In genomic region chr15:102413687-102414086, GRCm38 (mm10) we compare ENCODE assay signal across 30 mouse cellular contexts. TPM values are rescaled to one million over a fixed set of nuclear protein-coding genes. Genes with fewer than 3 reads are reported as not detected.
"Had no signal": no experiment of that assay in that cellular context is flagged by ENCODE, and none has a peak within 500 bp of the region (broad histone marks: within the 10 kb centered on the region; RNA-seq: fewer than 3 reads in every experiment).

No protein-coding gene starts in this region.

- H3K27me3 ChIP-seq: heart, embryonic 12.5 days; hindbrain, embryonic 13.5 days; hindbrain, embryonic 15.5 days; kidney, embryonic 15.5 days; limb, embryonic 12.5 days; liver, embryonic 13.5 days; liver, embryonic 15.5 days had no signal

- H3K4me3 ChIP-seq: heart, embryonic 10.5 days; heart, embryonic 12.5 days; hindbrain, embryonic 13.5 days; hindbrain, embryonic 15.5 days; kidney, embryonic 15.5 days; left cerebral cortex, adult 2 months; limb, embryonic 10.5 days; limb, embryonic 12.5 days; liver, embryonic 13.5 days; liver, embryonic 15.5 days had no signal

- H3K9ac ChIP-seq: heart, embryonic 12.5 days; hindbrain, embryonic 13.5 days; hindbrain, embryonic 15.5 days; kidney, embryonic 15.5 days; limb, embryonic 12.5 days; liver, embryonic 13.5 days; liver, embryonic 15.5 days had no signal

- DNase-seq: gastrocnemius, postnatal 14 days; gastrocnemius, postnatal 36 days; heart, adult 18-20 months; heart, postnatal 14 days; heart, postnatal 36 days; kidney, adult 11 months; kidney, adult 2 months; kidney, adult 9 months; kidney, postnatal 14 days; kidney, postnatal 36 days; layer of hippocampus, adult 9-11 months; layer of hippocampus, postnatal 36 days; liver; liver, embryonic 13.5 days had no signal

- H3K4me2 ChIP-seq: heart, embryonic 12.5 days; hindbrain, embryonic 13.5 days; hindbrain, embryonic 15.5 days; kidney, embryonic 15.5 days; limb, embryonic 12.5 days; liver, embryonic 11.5 days; liver, embryonic 13.5 days; liver, embryonic 15.5 days had no signal

- H3K9me3 ChIP-seq: heart, embryonic 10.5 days; heart, embryonic 12.5 days; hindbrain, embryonic 13.5 days; hindbrain, embryonic 15.5 days; kidney, embryonic 15.5 days; limb, embryonic 10.5 days; limb, embryonic 12.5 days; liver, embryonic 13.5 days; liver, embryonic 15.5 days had no signal

- H3K27ac ChIP-seq: heart, embryonic 10.5 days; hindbrain, embryonic 13.5 days; hindbrain, embryonic 15.5 days; hindbrain, postnatal 0 days; kidney, embryonic 15.5 days; kidney, postnatal 0 days; left cerebral cortex, adult 2 months; limb, embryonic 10.5 days; limb, embryonic 12.5 days; liver, embryonic 13.5 days; liver, embryonic 15.5 days had no signal

RNA-seq across cellular contexts. Expression of gene Amhr2, which starts 31.5 kb away (rescaled TPM):
- total RNA-seq: hematopoietic stem cell, adult 5-6 weeks had no signal
- polyA plus RNA-seq: limb, embryonic 10.5 days had no signal

RNA-seq across cellular contexts. Expression of gene Sp7, which starts 46.7 kb away (rescaled TPM):
- total RNA-seq: gastrocnemius, adult 18-20 months; gastrocnemius, postnatal 36 days; heart, adult 18-20 months; heart, adult 8-10 months; heart, postnatal 14 days; heart, postnatal 36 days; hematopoietic stem cell, adult 5-6 weeks had no signal
- polyA plus RNA-seq: large intestine, adult 2 months; liver, embryonic 15.5 days had no signal
